Mouse (Mus musculus) stomach, embryonic 14.5 days (tissue): ENCODE results near the gene Snx8. TPM values are rescaled to one million over a fixed set of nuclear protein-coding genes. Genes with fewer than 3 reads are reported as not detected.
"Not testable (repeated sequence)": the region's sequence is repeated elsewhere in the genome, so short reads cannot be mapped to it uniquely, and the experiment has no call there.

Experiments used
- ATAC-seq: fragments of 200-750 bp; cut with Nextera tagmentation; 2 replicates; pipeline ENCODE4 v1.8.0; 2017; ENCODE audit warnings: low read depth, moderate TSS enrichment; ENCODE audit not compliant: insufficient number of reproducible peaks, insufficient read depth, low FRiP score
- H3K27ac ChIP-seq: fragments of 300-500 bp; sonication (generic); 2 replicates; pipeline ENCODE4 v1.5.1; 2014; ENCODE audit warnings: mild to moderate bottlenecking, low read length, moderate library complexity, mixed read lengths
- H3K27me3 ChIP-seq: fragments of 300-500 bp; sonication (generic); 2 replicates; pipeline ENCODE4 v1.6.1; 2014; ENCODE audit warnings: low read length, control low read depth, mixed read lengths; ENCODE audit not compliant: control insufficient read depth, insufficient read depth
- H3K36me3 ChIP-seq: fragments of 300-500 bp; sonication (generic); 2 replicates; pipeline ENCODE4 v1.6.1; 2014; ENCODE audit warnings: mild to moderate bottlenecking, control low read depth, low read length, moderate library complexity, mixed read lengths; ENCODE audit not compliant: control insufficient read depth, insufficient read depth
- H3K4me1 ChIP-seq: fragments of 300-500 bp; sonication (generic); 2 replicates; pipeline ENCODE4 v1.6.1; 2014; ENCODE audit warnings: low read length, control low read depth, mixed read lengths; ENCODE audit not compliant: control insufficient read depth, insufficient read depth
- H3K4me2 ChIP-seq: fragments of 300-500 bp; sonication (generic); replicated peaks from 2 replicates; pipeline ENCODE4 v1.6.1; 2014; ENCODE audit warnings: low read depth, low read length, control low read depth
- H3K4me3 ChIP-seq: fragments of 300-500 bp; sonication (generic); 2 replicates; pipeline ENCODE4 v1.5.1; 2014; ENCODE audit warnings: low read depth, low read length, control low read depth
- H3K9ac ChIP-seq: fragments of 300-500 bp; sonication (generic); replicated peaks from 2 replicates; pipeline ENCODE4 v1.6.1; 2014; ENCODE audit warnings: low read depth, mild to moderate bottlenecking, control low read depth, low read length, moderate library complexity, mixed read lengths
- H3K9me3 ChIP-seq: fragments of 300-500 bp; sonication (generic); 2 replicates; pipeline ENCODE4 v1.6.1; 2016; ENCODE audit warnings: low read depth, low read length, control low read depth; ENCODE audit not compliant: control insufficient read depth
- WGBS: fragments of 180-500 bp; shearing (Covaris S2); extraction: QIAGEN DNeasy Blood & Tissue Kit; methylation state at CpG from one replicate; pipeline ENCODE4 v1.1.7; 2014; 5-methylcytosine and 5-hydroxymethylcytosine counted together
- polyA plus RNA-seq: library from polyadenylated mRNA; unstranded; fragments of >200 nt; fragmentation: Nextera tagmentation; extraction: Ambion mirVana; gene quantifications from 2 replicates; pipeline ENCODE4 v1.2.1, GENCODE M21; 2014

Gene Snx8
- polyA plus RNA-seq, 1 experiment from 2014 or later, result 9.1 TPM

DNA sequence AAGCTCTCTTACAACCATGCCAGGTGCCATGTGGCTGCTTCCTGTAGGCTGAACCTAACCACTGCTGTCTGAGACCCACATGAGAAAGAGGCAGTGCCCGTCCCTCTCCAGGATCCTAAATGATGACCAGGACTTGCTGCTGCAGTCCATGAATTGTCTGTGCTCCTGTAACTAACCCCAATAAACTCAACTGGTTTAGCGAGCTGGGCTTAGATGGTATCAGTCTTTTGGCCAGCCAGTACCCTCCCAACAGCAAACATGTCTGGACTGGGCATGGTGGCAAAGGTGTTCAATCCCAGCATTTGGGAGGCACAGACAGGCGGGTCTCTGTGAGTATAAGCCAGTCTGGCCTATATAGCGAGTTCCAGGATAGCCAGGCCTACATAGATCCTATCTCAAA, 20.1 kb downstream of the Snx8 start:
- 96% methylated on average over 4 of the region's 4 CpGs for WGBS
- Histone ChIP-seq H3K27ac (no peak overlapping the region), H3K4me2 (no peak overlapping the region), H3K27me3 (no peaks in the 10 kb centered on the region), H3K36me3 (no peaks in the 10 kb centered on the region), H3K4me1 (peaks cover 6% of the 10 kb centered on the region; the same call in 1 of the 2 replicates), H3K9ac (no peak overlapping the region), H3K4me3 (no peak overlapping the region), H3K9me3 (no peaks in the 10 kb centered on the region; the same call in 1 of the 2 replicates)
- no peak for ATAC-seq

DNA sequence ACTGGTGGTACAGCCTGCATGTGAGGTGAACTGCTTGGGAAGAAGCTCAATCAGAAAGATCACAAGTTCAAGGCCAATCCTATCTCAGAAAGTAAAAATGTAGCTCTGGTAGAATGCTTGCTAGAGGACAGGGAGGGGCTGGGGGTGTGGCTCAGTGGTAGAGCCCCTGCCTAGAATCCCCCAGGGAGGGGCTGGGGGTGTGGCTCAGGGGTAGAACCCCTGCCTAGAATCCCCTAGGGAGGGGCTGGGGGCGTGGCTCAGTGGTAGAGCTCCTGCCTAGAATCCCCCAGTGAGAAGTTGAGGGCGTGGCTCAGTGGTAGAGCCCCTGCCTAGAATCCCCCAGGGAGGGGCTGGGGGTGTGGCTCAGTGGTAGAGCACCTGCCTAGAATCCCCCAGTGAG, 20.9 kb downstream of the Snx8 start:
- H3K4me1 ChIP-seq, H3K4me2 ChIP-seq, H3K9me3 ChIP-seq, ATAC-seq, H3K27ac ChIP-seq, H3K9ac ChIP-seq, H3K27me3 ChIP-seq, H3K4me3 ChIP-seq, H3K36me3 ChIP-seq: not testable (repeated sequence)
- WGBS, result 80% methylated on average over 2 of the region's 2 CpGs

DNA sequence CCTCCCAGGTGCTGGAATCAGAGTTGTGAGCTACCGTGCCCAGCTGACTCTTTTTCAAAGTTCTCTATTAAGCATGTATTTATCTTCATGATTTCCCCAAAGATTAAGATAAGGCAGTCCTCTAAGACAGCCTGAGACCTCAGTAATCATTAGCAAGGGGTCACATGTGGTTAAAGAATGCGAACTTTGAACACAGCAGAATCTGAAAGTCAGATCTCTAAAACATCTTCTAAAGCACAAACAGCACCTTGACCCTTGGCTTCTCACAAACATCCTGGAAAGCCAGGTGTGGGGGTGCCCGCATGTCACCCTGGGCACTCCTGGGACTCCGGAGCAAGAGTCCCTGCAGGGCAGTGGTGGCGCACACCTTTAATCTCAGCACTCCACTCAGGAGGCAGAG, 24.6 kb downstream of the Snx8 start:
- ATAC-seq, result no peak
- H3K36me3 ChIP-seq, result no peaks in the 10 kb centered on the region
- H3K4me1 ChIP-seq, result no peaks in the 10 kb centered on the region
- no peak overlapping the region for H3K4me3 ChIP-seq
- H3K27ac ChIP-seq, result no peak overlapping the region
- H3K27me3 ChIP-seq, result no peaks in the 10 kb centered on the region
- no peaks in the 10 kb centered on the region; the same call in 1 of the 2 replicates for H3K9me3 ChIP-seq
- WGBS, result 73% methylated on average over 5 of the region's 5 CpGs
- no peak overlapping the region for H3K4me2 ChIP-seq
- H3K9ac ChIP-seq, result no peak overlapping the region

DNA sequence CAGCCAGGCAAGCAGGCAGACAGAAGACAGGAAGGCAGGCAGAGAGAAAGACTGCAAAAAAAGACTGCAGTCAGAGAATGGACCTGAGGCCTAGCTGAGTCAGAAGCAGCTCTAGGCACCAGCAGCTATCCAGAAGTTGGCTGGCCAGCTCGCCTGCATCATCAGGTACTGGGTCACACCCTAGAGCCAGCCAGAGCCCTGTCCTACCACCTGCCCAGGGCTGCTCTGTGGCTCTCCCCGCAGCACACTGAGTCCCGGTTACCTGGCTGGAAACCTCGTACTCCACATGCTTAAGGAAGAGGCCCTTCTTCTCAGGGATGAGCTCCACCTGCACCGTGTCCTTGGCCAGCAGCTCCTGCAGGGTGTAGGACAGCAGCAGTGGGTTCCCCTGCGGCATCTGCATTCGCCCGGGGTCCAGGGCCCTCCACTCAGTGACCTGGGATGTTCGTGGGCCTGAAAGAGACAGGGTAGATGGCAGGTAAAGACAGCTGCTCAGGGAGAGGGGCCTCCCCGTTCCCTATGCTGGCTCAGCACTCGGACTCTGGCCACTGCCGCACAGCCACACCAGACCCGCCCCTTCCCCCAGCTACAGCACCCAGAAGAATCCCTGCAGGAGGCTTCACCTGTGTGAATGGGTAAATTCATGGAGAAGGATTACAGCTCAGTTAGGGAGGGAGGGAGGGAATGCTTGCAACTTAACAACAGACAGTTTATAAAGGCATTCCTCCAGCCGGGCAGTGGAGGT, 29.0 kb downstream of the Snx8 start:
- ATAC-seq, result no peak

DNA sequence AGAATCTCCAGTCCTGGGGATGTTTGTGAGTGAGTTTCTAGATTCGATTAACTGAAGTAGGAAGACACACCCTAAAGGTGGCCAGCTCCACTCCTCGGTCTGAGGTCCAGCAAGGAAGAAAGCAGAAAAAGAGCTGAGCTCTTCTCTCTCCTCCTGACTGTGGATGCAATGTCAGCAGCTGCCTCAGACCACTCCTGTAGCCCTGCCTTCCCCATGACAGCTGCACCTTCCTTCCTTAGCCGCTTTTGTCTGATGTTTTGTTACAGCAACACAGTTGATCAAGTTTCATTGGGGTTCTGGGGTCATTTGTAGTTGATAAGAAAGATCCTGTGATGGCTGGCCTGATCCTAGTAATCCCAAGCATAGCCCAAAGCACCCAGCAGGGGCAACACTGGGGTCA, 31.6 kb downstream of the Snx8 start:
- no peaks in the 10 kb centered on the region for H3K4me1 ChIP-seq

More for the DNA sequence above, 29.0 kb downstream of the Snx8 start:
- Histone ChIP-seq H3K27ac (no peak overlapping the region), H3K9ac (no peak overlapping the region), H3K4me2 (no peak overlapping the region), H3K36me3 (no peaks in the 10 kb centered on the region; the same call in 1 of the 2 replicates), H3K27me3 (no peaks in the 10 kb centered on the region), H3K9me3 (no peaks in the 10 kb centered on the region), H3K4me1 (no peaks in the 10 kb centered on the region), H3K4me3 (no peak overlapping the region)
- WGBS, result 79% methylated on average over 14 of the region's 14 CpGs

DNA sequence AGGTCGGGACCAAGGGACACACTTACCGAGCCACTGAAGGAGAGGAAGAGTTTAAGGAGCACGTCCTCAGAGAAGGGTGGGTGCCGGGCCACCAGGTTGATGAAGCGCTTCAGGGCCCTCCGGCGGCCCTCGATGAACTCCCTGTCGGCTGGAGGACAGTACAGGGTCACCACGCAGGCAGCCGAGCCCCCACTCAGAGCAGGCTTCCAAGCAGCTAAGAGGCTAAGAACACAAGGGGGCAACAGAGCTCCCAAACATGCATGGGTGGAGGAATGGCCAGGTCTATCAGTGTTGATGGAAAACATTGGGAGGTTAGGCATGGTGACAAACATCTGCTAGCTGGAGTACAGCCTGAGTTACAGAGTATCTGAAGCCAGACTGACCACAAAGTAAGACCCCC, 33.1 kb downstream of the Snx8 start:
- Histone ChIP-seq H3K4me1 (no peaks in the 10 kb centered on the region), H3K27ac (no peak overlapping the region), H3K9ac (no peak overlapping the region), H3K4me2 (no peak overlapping the region), H3K36me3 (peaks cover 18% of the 10 kb centered on the region), H3K9me3 (no peaks in the 10 kb centered on the region), H3K27me3 (no peaks in the 10 kb centered on the region), H3K4me3 (no peak overlapping the region)
- ATAC-seq, result no peak
- 86% methylated on average over 11 of the region's 11 CpGs for WGBS

More for the DNA sequence above, 31.6 kb downstream of the Snx8 start:
- no peak for ATAC-seq
- Histone ChIP-seq H3K4me3 (no peak overlapping the region), H3K9me3 (no peaks in the 10 kb centered on the region), H3K27ac (no peak overlapping the region), H3K27me3 (no peaks in the 10 kb centered on the region), H3K4me2 (no peak overlapping the region), H3K36me3 (peaks cover 5% of the 10 kb centered on the region), H3K9ac (no peak overlapping the region)
- WGBS, result 90% methylated on average over 3 of the region's 3 CpGs

DNA sequence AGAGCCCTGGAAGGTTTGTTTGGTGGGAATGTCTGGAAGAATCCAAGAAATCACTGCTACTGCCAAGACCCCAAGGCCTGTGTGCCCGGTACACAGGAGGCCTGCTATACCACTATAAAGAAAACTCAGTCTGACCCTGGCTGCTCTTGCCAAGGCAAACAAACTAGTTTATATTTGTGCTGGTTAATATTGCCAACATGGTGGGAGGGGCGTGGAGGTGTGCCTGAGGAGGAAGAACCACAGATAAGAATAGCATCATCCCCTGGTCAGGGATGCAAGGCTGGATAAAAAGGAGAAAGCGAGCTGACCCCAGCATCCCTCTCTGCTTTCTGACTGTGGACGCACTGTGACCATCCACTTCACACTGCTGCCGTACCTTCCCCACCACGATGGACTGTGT, 36.7 kb downstream of the Snx8 start:
- H3K36me3 ChIP-seq, result peaks cover 19% of the 10 kb centered on the region
- 99% methylated on average over 6 of the region's 6 CpGs for WGBS
- H3K4me1 ChIP-seq, result no peaks in the 10 kb centered on the region
- H3K4me2 ChIP-seq, result no peak overlapping the region
- no peak overlapping the region for H3K9ac ChIP-seq
- H3K27me3 ChIP-seq, result no peaks in the 10 kb centered on the region
- no peak overlapping the region for H3K4me3 ChIP-seq
- ATAC-seq, result no peak
- H3K9me3 ChIP-seq, result no peaks in the 10 kb centered on the region
- no peak overlapping the region for H3K27ac ChIP-seq

DNA sequence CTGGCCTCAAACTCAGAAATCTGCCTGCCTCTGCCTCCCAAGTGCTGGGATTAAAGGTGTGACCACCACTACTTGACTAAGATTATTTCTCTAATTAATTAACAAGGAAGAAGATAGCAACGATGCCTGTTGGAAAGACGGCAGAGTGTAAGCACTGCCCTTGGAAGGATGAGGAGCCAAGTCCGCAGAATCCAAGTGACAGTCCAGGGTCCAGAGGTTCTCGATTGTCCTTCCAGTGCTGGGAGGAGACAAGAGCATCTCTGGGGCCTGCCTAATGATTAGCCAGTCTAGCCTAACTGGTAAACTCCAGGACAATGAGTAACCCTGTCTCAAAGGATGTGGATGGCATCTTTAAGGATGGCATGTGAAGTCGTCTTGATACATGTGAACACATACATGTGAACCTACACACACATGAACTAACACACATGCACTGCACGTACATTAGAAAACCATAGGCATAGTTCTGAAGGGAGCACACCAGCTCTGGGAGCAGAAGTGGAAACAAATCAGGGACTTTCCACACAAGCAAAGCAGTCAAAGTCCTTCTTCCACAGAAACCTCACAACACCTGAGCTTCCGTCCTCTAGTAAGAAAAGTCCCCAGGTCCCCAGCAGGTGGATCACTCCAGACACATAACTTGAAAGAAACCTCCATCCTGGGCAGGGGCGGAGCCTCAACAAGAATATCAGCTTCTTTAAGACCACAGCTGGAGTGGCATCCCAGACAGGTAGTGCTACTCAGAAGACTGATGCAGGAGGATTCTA, 38.1 kb downstream of the Snx8 start:
- Histone ChIP-seq H3K9me3 (no peaks in the 10 kb centered on the region), H3K9ac (no peak overlapping the region), H3K4me2 (no peak overlapping the region), H3K27ac (no peak overlapping the region), H3K4me3 (no peak overlapping the region), H3K27me3 (no peaks in the 10 kb centered on the region), H3K4me1 (no peaks in the 10 kb centered on the region), H3K36me3 (peaks cover 19% of the 10 kb centered on the region)
- ATAC-seq, result no peak
- WGBS, result 92% methylated on average over 8 of the region's 8 CpGs
